Mouse (Mus musculus): ENCODE measurements around the gene 1700084M14Rik. TPM values are rescaled to one million over a fixed set of nuclear protein-coding genes. Genes with fewer than 3 reads are reported as not detected.
"Not testable (repeated sequence)": the region's sequence is repeated elsewhere in the genome, so short reads cannot be mapped to it uniquely, and the experiment has no call there.

1700084M14Rik gene
- polyA plus RNA-seq (2015; fragmentation: Nextera tagmentation; extraction: Ambion mirVana) = not detected in 2 replicates

DNA sequence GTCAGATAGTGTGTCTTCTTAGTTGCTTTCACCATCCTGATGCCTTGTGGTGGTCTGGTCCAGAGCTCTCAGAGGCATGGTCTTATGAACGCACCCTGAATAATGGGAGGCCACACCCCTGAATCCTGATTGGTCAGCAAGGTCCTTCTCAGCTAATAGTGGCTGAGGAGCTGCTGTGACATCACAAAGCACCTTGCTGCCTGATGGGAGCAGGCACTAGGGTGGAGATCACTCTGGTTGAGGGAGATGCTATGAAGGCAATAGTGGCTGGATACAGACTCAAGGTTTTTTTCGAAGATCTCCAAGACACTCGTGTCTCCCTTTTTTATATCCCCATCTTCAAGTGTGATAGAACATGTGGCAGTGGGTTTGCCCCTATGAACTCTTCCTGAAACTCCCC is at the start of gene 1700084M14Rik:
Gene 1700084M14Rik (minus strand): TSS at position 101 of the 400 bp plus-strand sequence.
- not testable (repeated sequence) for H3K4me2 ChIP-seq; H3K27ac ChIP-seq; H3K9me3 ChIP-seq; H3K36me3 ChIP-seq (replicated peaks); H3K4me1 ChIP-seq; H3K9ac ChIP-seq; ATAC-seq (replicated peaks); H3K27me3 ChIP-seq (replicated peaks); H3K4me3 ChIP-seq
- 77% methylated on average over 3 of the region's 3 CpGs for WGBS

Other genes with a start within 250 kb of the 1700084M14Rik start
- gene Mageb2, start 244.2 kb downstream of the 1700084M14Rik start, polyA plus RNA-seq (2015; fragmentation: Nextera tagmentation; extraction: Ambion mirVana) = not detected in 2 replicates
- gene Gm5072, start 183.4 kb downstream of the 1700084M14Rik start, polyA plus RNA-seq (2015; fragmentation: Nextera tagmentation; extraction: Ambion mirVana) = not detected in 2 replicates
- gene Gm8914, start 95.8 kb downstream of the 1700084M14Rik start, polyA plus RNA-seq (2015; fragmentation: Nextera tagmentation; extraction: Ambion mirVana) = not detected in 2 replicates
- not detected in 2 replicates for gene Gm14781, start 56.3 kb upstream of the 1700084M14Rik start, polyA plus RNA-seq (2015; fragmentation: Nextera tagmentation; extraction: Ambion mirVana)
- gene Mageb5, start 207.1 kb upstream of the 1700084M14Rik start, polyA plus RNA-seq (2015; fragmentation: Nextera tagmentation; extraction: Ambion mirVana) = not detected in 2 replicates